Mouse (Mus musculus): ENCODE data around the gene Dagla. TPM values are rescaled to one million over a fixed set of nuclear protein-coding genes. Genes with fewer than 3 reads are reported as not detected.

Gene Dagla
- polyA plus RNA-seq, 1 experiment from 2014 or later: 1.8 TPM

DNA sequence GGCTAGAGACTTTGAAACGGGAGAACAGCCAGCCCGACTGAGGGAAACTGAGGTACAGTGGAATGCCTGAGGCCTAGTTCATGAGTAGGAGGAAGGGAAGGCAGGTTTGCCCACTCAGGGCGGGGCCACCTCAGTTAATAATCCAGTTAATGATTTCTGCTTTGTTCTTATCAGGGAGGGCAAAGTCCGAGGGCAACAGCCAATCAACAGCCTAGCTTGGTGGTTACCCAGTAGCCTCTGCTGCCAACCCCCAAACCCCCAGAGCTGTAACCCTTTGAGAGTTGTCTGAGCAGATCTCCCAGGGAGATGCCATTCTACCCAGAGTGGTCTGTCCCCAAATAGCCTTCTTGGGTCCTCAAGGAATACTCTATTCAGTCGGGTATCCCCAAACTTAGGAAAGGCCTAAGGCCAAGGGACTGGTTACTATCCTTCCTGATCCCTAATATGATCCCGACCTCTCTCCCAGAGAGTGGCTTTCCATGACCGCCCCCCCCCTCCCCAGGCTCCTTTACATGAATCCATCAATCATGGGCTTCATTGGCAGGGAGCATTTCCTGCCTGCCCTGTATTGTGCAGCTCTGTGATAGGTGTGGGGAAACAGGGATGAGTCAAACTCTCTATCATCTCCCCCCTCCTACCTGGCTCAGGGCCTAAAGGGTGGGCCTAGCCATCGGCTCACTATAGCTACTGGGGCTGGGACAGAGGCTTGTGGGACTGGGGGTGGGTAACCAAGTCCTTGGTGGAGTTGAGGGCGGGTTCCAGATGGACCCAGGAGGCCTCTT lies 68.7 kb downstream of the Dagla start:
- Histone ChIP-seq H3K4me1 (replicated peaks; ENCODE audit: control insufficient read depth, insufficient read depth, low read length) (peaks cover 5% of the 10 kb centered on the region; the same call in 1 of the 2 replicates), H3K9ac (ENCODE audit: low read depth, low read length) (no peak overlapping the region), H3K4me2 (replicated peaks; ENCODE audit: low read depth, low read length) (no peak overlapping the region), H3K9me3 (ENCODE audit: control insufficient read depth, low read length) (no peaks in the 10 kb centered on the region), H3K36me3 (ENCODE audit: control insufficient read depth, insufficient read depth, low read length) (no peaks in the 10 kb centered on the region), H3K27ac (ENCODE audit: low read depth, low read length) (no peak overlapping the region), H3K27me3 (ENCODE audit: control insufficient read depth, insufficient read depth, low read length) (no peaks in the 10 kb centered on the region; the same call in 1 of the 2 replicates), H3K4me3 (ENCODE audit: low read depth, low read length) (no peak overlapping the region)
- DNase-seq (ENCODE audit: low spot score) (no peak), ATAC-seq (ENCODE audit: low FRiP score) (no peak)
- 86% methylated on average over 9 of the region's 9 CpGs for WGBS

DNA sequence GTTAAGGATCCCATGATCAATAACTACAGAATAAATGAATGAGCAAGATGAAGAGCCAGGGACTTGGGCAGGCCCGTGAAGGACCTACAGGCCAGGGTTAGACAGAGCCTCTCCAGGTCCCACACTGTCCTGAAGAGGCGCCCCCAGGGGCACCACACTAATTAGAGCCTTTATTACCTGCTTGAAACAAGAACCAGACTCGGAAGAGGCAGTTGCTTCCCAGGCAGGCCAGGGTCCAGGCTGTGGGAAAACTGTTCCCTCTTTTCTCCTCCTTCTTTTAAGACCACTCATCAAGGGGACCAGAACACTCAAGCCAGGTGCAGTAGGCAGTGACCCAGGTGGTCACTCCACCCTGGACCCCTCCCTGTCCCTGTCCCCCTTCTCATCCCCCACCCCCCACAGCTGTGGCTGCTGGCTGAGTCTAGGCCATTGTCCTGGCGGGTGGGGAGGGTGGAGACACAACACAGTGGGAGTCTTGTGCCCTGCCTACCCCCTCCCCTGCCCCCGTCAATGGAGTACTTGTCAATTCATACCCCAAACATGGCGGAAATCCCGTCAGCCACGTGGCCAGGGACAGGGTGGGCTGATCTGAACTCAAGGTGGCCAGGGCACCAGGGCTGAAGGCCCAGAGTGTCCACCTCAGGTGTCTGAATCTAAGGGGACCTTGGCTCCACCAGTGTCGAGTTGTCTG lies 72.2 kb downstream of the Dagla start:
- no peak overlapping the region for H3K27ac ChIP-seq (ENCODE audit: low read depth, low read length)
- H3K27me3 ChIP-seq (ENCODE audit: control insufficient read depth, insufficient read depth, low read length): no peaks in the 10 kb centered on the region
- H3K9ac ChIP-seq (ENCODE audit: low read depth, low read length): no peak overlapping the region
- no peaks in the 10 kb centered on the region for H3K9me3 ChIP-seq (ENCODE audit: control insufficient read depth, low read length)
- no peak for DNase-seq (ENCODE audit: low spot score)
- no peak overlapping the region for H3K4me2 ChIP-seq (replicated peaks; ENCODE audit: low read depth, low read length)
- H3K36me3 ChIP-seq (ENCODE audit: control insufficient read depth, insufficient read depth, low read length): no peaks in the 10 kb centered on the region
- no peak for ATAC-seq (ENCODE audit: low FRiP score)
- 34% methylated on average over 9 of the region's 9 CpGs for WGBS
- H3K4me1 ChIP-seq (replicated peaks; ENCODE audit: control insufficient read depth, insufficient read depth, low read length): no peaks in the 10 kb centered on the region
- H3K4me3 ChIP-seq (ENCODE audit: low read depth, low read length): no peak overlapping the region

DNA sequence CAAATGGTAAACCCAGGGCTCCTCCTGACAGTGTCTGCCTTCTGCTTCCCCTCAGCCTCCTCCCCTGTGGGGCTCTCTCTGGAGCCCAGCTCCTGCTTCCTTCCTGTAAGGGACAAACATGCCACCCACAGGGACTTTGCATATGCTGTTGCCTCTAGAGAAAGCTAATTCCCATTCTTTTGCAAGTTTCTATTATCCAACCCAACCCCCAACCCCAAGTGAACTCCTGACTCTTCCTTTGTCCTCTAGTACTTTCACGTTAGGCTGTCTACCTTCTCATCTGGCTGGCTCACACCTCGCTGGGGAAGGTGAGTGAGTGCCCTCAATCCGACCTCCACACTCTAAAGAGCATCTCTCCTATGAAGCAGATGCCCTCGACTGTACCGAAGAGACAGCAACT lies 72.8 kb downstream of the Dagla start:
- DNase-seq (ENCODE audit: low spot score) (no peak), ATAC-seq (ENCODE audit: low FRiP score) (no peak)
- Histone ChIP-seq H3K4me2 (replicated peaks; ENCODE audit: low read depth, low read length) (no peak overlapping the region), H3K27ac (ENCODE audit: low read depth, low read length) (no peak overlapping the region), H3K9ac (ENCODE audit: low read depth, low read length) (no peak overlapping the region), H3K4me3 (ENCODE audit: low read depth, low read length) (no peak overlapping the region), H3K4me1 (replicated peaks; ENCODE audit: control insufficient read depth, insufficient read depth, low read length) (no peaks in the 10 kb centered on the region), H3K36me3 (ENCODE audit: control insufficient read depth, insufficient read depth, low read length) (no peaks in the 10 kb centered on the region), H3K9me3 (ENCODE audit: control insufficient read depth, low read length) (no peaks in the 10 kb centered on the region), H3K27me3 (ENCODE audit: control insufficient read depth, insufficient read depth, low read length) (no peaks in the 10 kb centered on the region)
- WGBS: 20% methylated on average over 5 of the region's 5 CpGs

DNA sequence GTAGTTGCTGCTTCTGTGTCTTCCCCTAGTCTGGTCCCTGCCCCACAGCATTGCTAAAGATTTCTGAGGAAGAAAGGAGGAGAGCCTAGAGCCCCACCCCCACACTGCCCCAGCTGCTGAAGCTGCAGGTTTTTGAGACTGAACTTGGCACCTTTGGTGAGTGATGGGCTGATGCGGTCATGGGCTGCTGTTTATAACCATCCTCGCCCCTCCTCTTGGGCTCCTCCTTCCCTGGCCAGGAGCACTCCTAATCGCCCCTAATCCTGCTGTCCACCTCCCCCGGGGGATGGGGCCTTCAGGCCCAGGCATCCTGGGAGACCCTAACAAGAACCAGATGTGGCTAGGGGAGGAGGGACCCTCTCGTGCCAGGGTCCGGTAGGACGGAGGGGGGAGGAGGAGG lies 73.7 kb downstream of the Dagla start:
- 0 out of 2 replicates have a peak overlapping the region, but pooled peaks have one; percentile 37 for H3K9ac ChIP-seq (ENCODE audit: low read depth, low read length)
- no peak overlapping the region for H3K4me3 ChIP-seq (ENCODE audit: low read depth, low read length)
- H3K4me2 ChIP-seq (replicated peaks; ENCODE audit: low read depth, low read length): no peak overlapping the region
- no peaks in the 10 kb centered on the region for H3K4me1 ChIP-seq (replicated peaks; ENCODE audit: control insufficient read depth, insufficient read depth, low read length)
- H3K27ac ChIP-seq (ENCODE audit: low read depth, low read length): no peak overlapping the region
- H3K36me3 ChIP-seq (ENCODE audit: control insufficient read depth, insufficient read depth, low read length): no peaks in the 10 kb centered on the region
- no peak for ATAC-seq (ENCODE audit: low FRiP score)
- 13% methylated on average over 6 of the region's 7 CpGs for WGBS
- H3K9me3 ChIP-seq (ENCODE audit: control insufficient read depth, low read length): no peaks in the 10 kb centered on the region
- peak; percentile 27 for DNase-seq (ENCODE audit: low spot score)
- H3K27me3 ChIP-seq (ENCODE audit: control insufficient read depth, insufficient read depth, low read length): no peaks in the 10 kb centered on the region

DNA sequence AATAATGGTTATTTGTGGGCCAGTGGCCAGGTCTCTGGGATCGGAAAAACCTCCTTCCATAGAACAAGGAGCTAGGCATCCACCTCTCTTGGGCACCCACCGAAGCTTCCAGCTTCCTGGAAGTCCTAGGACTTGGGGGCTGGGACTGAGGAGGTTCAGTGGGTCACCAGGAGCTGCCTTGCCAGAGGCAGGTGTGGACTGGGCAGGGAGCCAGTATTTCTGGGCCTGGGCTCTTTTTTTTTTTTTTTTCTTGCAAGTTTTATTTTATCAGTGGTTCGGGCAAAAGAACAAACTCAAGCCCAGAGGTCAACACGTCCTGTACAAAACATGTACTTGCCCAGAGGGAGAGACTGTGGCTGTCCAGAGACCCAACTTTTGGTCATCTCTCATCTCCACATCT lies 78.9 kb downstream of the Dagla start:
- 87% methylated on average over 4 of the region's 4 CpGs for WGBS
- H3K4me1 ChIP-seq (replicated peaks; ENCODE audit: control insufficient read depth, insufficient read depth, low read length): 0 out of 2 replicates have a peak, but pooled peaks cover 2% of the 10 kb centered on the region
- no peak overlapping the region for H3K27ac ChIP-seq (ENCODE audit: low read depth, low read length)

DNA sequence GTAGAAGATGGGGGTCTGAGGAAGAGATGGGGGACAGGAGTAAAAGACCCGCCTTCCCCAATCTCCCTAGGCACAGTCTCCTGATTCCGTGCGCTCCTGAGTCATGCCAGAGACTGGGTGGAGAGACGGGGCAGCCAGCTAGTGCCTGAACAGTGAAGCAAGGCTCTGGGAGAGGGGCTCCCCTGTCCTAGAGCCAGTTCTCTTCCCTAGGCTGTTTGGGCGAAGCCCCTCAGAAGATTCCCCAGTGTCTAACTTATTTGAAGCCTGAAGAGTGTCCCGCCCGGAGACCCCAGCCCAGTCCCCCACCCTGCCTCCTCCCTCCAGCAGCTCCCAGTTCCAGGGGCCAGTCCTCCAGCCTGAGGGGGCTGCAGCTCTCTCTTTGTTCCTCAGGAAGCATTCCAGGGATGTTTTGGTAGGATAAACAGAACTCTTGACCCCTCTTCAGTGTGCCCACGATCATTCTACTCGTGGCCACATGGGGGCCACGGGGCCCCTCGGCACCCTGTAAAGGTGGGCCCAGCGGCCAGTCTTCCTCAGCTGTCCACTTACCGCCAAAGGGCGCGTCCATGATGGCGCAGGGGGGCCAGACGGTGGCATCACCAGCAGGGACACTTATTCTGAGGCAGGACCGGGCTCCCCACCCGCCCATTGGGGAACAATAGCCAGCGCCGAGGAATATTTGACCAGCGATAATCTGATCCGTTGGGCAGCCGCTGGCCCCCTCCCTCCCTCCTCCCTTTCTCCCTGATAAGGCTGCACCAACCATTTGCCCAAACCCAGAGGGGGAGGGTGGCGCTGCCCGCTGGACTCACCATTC lies 79.8 kb downstream of the Dagla start:
- ATAC-seq (ENCODE audit: low FRiP score): peak; percentile 20; the same call in 1 of the 2 replicates
- Histone ChIP-seq H3K4me1 (replicated peaks; ENCODE audit: control insufficient read depth, insufficient read depth, low read length) (0 out of 2 replicates have a peak, but pooled peaks cover 2% of the 10 kb centered on the region), H3K9me3 (ENCODE audit: control insufficient read depth, low read length) (no peaks in the 10 kb centered on the region), H3K9ac (ENCODE audit: low read depth, low read length) (peak overlapping the region; percentile 40; the same call in 1 of the 2 replicates), H3K27ac (ENCODE audit: low read depth, low read length) (no peak overlapping the region), H3K4me2 (replicated peaks; ENCODE audit: low read depth, low read length) (peak overlapping the region; percentile 25), H3K4me3 (ENCODE audit: low read depth, low read length) (no peak overlapping the region), H3K36me3 (ENCODE audit: control insufficient read depth, insufficient read depth, low read length) (no peaks in the 10 kb centered on the region), H3K27me3 (ENCODE audit: control insufficient read depth, insufficient read depth, low read length) (no peaks in the 10 kb centered on the region)
- 31% methylated on average over 26 of the region's 26 CpGs for WGBS
- DNase-seq (ENCODE audit: low spot score): peak; percentile 39

More for the DNA sequence above, 78.9 kb downstream of the Dagla start:
- Histone ChIP-seq H3K27me3 (ENCODE audit: control insufficient read depth, insufficient read depth, low read length) (no peaks in the 10 kb centered on the region), H3K36me3 (ENCODE audit: control insufficient read depth, insufficient read depth, low read length) (no peaks in the 10 kb centered on the region), H3K4me3 (ENCODE audit: low read depth, low read length) (no peak overlapping the region), H3K4me2 (replicated peaks; ENCODE audit: low read depth, low read length) (no peak overlapping the region), H3K9me3 (ENCODE audit: control insufficient read depth, low read length) (no peaks in the 10 kb centered on the region), H3K9ac (ENCODE audit: low read depth, low read length) (no peak overlapping the region)
- ATAC-seq (ENCODE audit: low FRiP score) (no peak), DNase-seq (ENCODE audit: low spot score) (no peak)

DNA sequence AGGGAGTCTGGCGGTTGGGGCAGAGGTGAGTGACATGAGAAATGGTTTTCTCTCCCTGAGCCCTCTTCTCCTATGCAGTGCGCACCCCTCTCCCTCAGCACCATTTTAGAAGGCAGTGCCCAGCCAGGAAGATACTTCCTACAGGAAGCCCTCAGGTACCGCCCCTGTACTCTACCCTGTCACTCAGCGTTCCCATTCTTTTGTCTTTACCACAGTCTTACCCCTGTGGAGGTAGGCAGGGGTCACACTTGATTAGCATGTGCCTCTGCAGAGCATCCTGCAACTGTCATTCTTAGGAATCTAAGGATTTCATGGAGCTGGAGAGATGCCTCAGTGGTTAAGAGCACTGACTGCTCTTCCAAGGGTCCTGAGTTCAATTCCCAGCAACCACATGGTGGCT lies 81.1 kb downstream of the Dagla start:
- no peak overlapping the region for H3K9ac ChIP-seq (ENCODE audit: low read depth, low read length)
- 70% methylated on average over 4 of the region's 4 CpGs for WGBS
- H3K27me3 ChIP-seq (ENCODE audit: control insufficient read depth, insufficient read depth, low read length): no peaks in the 10 kb centered on the region
- no peak for ATAC-seq (ENCODE audit: low FRiP score)
- no peak overlapping the region for H3K4me3 ChIP-seq (ENCODE audit: low read depth, low read length)
- H3K36me3 ChIP-seq (ENCODE audit: control insufficient read depth, insufficient read depth, low read length): no peaks in the 10 kb centered on the region
- no peaks in the 10 kb centered on the region for H3K9me3 ChIP-seq (ENCODE audit: control insufficient read depth, low read length)
- 0 out of 2 replicates have a peak, but pooled peaks cover 2% of the 10 kb centered on the region for H3K4me1 ChIP-seq (replicated peaks; ENCODE audit: control insufficient read depth, insufficient read depth, low read length)
- no peak overlapping the region for H3K4me2 ChIP-seq (replicated peaks; ENCODE audit: low read depth, low read length)
- no peak overlapping the region for H3K27ac ChIP-seq (ENCODE audit: low read depth, low read length)
- DNase-seq (ENCODE audit: low spot score): no peak

DNA sequence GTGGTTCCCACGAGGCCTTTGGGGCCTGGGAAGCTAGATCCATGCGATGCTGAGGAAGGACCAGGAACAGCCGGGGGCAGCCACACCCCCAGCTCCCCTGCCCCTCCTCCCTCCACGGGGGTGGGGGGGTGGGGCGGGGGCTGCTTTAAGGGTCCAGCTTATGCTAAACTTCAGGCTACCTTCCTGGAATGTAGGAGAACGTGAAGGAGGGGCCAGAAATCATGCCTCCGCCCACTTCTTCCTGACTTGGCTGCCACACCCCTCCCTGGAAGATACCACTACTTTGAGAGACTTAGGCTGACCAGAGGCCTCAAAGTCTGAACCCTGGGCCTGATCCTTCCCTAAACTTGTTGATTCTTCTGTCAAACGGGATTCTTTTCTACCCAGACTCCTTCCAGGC lies 82.0 kb downstream of the Dagla start:
- DNase-seq (ENCODE audit: low spot score) (no peak), ATAC-seq (ENCODE audit: low FRiP score) (no peak)
- 55% methylated on average over 8 of the region's 8 CpGs for WGBS
- Histone ChIP-seq H3K4me3 (ENCODE audit: low read depth, low read length) (no peak overlapping the region), H3K9ac (ENCODE audit: low read depth, low read length) (no peak overlapping the region), H3K9me3 (ENCODE audit: control insufficient read depth, low read length) (no peaks in the 10 kb centered on the region), H3K36me3 (ENCODE audit: control insufficient read depth, insufficient read depth, low read length) (no peaks in the 10 kb centered on the region), H3K4me1 (replicated peaks; ENCODE audit: control insufficient read depth, insufficient read depth, low read length) (0 out of 2 replicates have a peak, but pooled peaks cover 2% of the 10 kb centered on the region), H3K27me3 (ENCODE audit: control insufficient read depth, insufficient read depth, low read length) (no peaks in the 10 kb centered on the region), H3K27ac (ENCODE audit: low read depth, low read length) (no peak overlapping the region), H3K4me2 (replicated peaks; ENCODE audit: low read depth, low read length) (no peak overlapping the region)

Data from hindbrain, embryonic 11.5 days (tissue).